Comparison of ENCODE assay signal across 8 mouse cellular contexts in the genomic region with DNA sequence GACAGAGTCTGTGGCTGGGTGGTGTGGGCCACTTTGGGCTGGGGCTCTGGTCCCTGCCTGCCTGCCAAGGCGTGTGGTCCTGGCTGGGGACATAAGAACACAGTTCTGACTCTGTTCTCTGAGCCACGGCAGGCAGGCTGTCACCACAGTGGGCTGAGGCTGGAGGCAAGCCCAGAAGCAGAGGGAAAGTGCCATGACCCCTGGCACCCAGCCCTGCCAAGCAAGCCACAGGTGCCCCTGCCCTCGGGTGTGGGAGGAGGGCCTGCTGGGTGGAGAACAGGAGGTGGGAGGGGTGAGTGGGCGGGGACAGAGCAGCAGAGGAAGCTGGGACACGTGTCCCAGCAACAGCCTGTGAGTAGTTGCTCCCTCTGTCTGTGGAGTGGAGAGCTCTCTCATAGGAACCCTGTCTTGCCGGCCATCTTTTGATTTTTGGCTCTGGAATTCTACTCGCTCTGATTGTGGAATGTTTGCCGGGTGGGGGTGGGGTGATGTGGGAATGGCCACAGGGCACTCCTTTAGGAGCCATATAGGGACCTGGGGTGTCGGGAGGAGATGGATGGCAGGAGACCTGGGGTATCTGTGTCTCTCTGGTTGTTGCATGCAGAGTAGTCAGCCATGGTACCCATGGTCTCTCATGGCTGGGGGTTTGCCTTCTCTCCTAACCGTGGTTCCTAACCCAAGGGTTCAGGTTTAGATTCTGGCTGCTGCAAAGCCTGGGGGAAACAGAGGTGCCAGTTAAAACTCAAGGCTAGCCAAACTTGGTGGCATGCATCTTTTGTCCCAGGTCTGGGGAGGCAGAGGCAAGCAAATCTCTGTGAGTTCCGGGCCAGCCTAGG.
A peak's percentile ranks its signal among the peaks of the same experiment; 100 is the strongest.
DNase-seq lines count a peak whose midpoint lies in the region; ATAC-seq lines count a peak whose summit lies in the region.

No protein-coding gene starts in this region.

- H3K27ac ChIP-seq in intestine, embryonic 15.5 days = peak overlapping the region; percentile 72

- peaks cover 68% of the 10 kb centered on the region for H3K4me1 ChIP-seq in intestine, embryonic 15.5 days (replicated peaks)

- no peak overlapping the region for H3K4me3 ChIP-seq in intestine, embryonic 15.5 days (replicated peaks)

- peak; percentile 96 to 97 for DNase-seq in adrenal gland, adult (ENCODE audit: inconsistent age in 2 of 2, low spot score in 1 of 2)
- DNase-seq in embryo, embryonic 10.5 days (ENCODE audit: low spot score) = peak; percentile 70
- DNase-seq in gastrocnemius, postnatal 25 days = peak; percentile 93
- DNase-seq in left cerebral cortex, postnatal 14 days (ENCODE audit: low spot score in 2 of 2) = peak; percentile 71 to 86
- peak; percentile 76 for DNase-seq in mesoderm, embryonic 11.5 days (ENCODE audit: low read depth, low spot score)
- DNase-seq in right cerebral cortex, postnatal 36 days (ENCODE audit: low spot score in 2 of 2) = peak; percentile 73 to 80
- peak; percentile 74 for DNase-seq in yolk sac, embryonic 10.5 days (ENCODE audit: low spot score)

- H3K9me3 ChIP-seq in intestine, embryonic 15.5 days = no peaks in the 10 kb centered on the region

- ATAC-seq in intestine, embryonic 15.5 days = peak; percentile 82

- WGBS in intestine, embryonic 15.5 days = 25% methylated on average over 11 of the region's 11 CpGs

- H3K36me3 ChIP-seq in intestine, embryonic 15.5 days = no peaks in the 10 kb centered on the region

- H3K9ac ChIP-seq in intestine, embryonic 15.5 days = peak overlapping the region; percentile 2; the same call in 1 of the 2 replicates

- intact Hi-C loops in left cerebral cortex, postnatal 14 days (cut with DNase I) = loop anchor here (5.0 kb wide), 1 partner anchor 47 kb away; no protein-coding TSS in a partner anchor

- no peaks in the 10 kb centered on the region for H3K27me3 ChIP-seq in intestine, embryonic 15.5 days (replicated peaks)

- peak overlapping the region; percentile 20; the same call in 1 of the 2 replicates for H3K4me2 ChIP-seq in intestine, embryonic 15.5 days (replicated peaks)
